Mouse (Mus musculus): ENCODE results near the gene Tnnc1. TPM values are rescaled to one million over a fixed set of nuclear protein-coding genes. Genes with fewer than 3 reads are reported as not detected.

Tnnc1 gene
- polyA plus RNA-seq, 1 experiment from 2014 or later, result 39.0 TPM

DNA sequence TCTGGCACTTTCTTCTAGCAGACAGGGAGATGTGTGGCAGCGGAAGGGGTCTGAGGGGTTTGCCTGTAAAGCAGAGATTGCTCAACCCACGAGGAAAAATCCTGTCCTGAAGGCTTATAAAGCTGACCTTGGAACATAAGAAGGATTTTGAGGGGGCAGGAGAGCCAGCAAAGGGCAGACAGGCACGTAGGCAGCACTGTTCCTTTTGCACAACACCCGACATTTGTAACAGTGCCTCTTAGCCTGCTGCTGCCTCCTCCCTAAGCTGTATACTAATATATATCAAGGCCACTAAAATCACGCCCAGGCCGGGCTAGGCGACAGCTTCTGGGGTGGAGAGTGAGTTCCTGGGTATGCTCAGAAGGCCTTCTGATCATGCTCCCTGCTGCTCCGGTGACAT, 22.3 kb downstream of the Tnnc1 start:
- H3K4me1 ChIP-seq (replicated peaks; ENCODE audit: control insufficient read depth, insufficient read depth, low read length), result peaks cover 9% of the 10 kb centered on the region; the same call in 1 of the 2 replicates
- H3K9me3 ChIP-seq (ENCODE audit: control insufficient read depth, low read length), result no peaks in the 10 kb centered on the region
- no peak for ATAC-seq (replicated peaks; ENCODE audit: low FRiP score)
- WGBS, result 70% methylated on average over 8 of the region's 8 CpGs
- H3K27ac ChIP-seq (ENCODE audit: low read depth, low read length), result no peak overlapping the region
- H3K27me3 ChIP-seq (replicated peaks; ENCODE audit: control insufficient read depth, insufficient read depth, low read length), result no peaks in the 10 kb centered on the region; the same call in 1 of the 2 replicates
- H3K4me3 ChIP-seq (ENCODE audit: low read depth, low read length), result no peak overlapping the region
- H3K4me2 ChIP-seq, result no peak overlapping the region
- H3K9ac ChIP-seq (ENCODE audit: low read depth, low read length), result no peak overlapping the region
- H3K36me3 ChIP-seq (ENCODE audit: control insufficient read depth, insufficient read depth, low read length), result no peaks in the 10 kb centered on the region
- DNase-seq (ENCODE audit: low spot score), result no peak

GRCm38 (mm10) chr14:31232404-31233069, 24.4 kb downstream of the Tnnc1 start:
- peaks cover 9% of the 10 kb centered on the region; the same call in 1 of the 2 replicates for H3K4me1 ChIP-seq (replicated peaks; ENCODE audit: control insufficient read depth, insufficient read depth, low read length)
- no peak for ATAC-seq (replicated peaks; ENCODE audit: low FRiP score)
- WGBS, result 74% methylated on average over 13 of the region's 13 CpGs

GRCm38 (mm10) chr14:31233070-31233995, 25.2 kb downstream of the Tnnc1 start:
- Histone ChIP-seq H3K27ac (ENCODE audit: low read depth, low read length) (no peak overlapping the region), H3K4me2 (no peak overlapping the region), H3K36me3 (ENCODE audit: control insufficient read depth, insufficient read depth, low read length) (no peaks in the 10 kb centered on the region), H3K4me1 (replicated peaks; ENCODE audit: control insufficient read depth, insufficient read depth, low read length) (peaks cover 6% of the 10 kb centered on the region; the same call in 1 of the 2 replicates), H3K4me3 (ENCODE audit: low read depth, low read length) (no peak overlapping the region), H3K9me3 (ENCODE audit: control insufficient read depth, low read length) (no peaks in the 10 kb centered on the region), H3K9ac (ENCODE audit: low read depth, low read length) (no peak overlapping the region), H3K27me3 (replicated peaks; ENCODE audit: control insufficient read depth, insufficient read depth, low read length) (no peaks in the 10 kb centered on the region; the same call in 1 of the 2 replicates)
- DNase-seq (ENCODE audit: low spot score), result no peak
- ATAC-seq (replicated peaks; ENCODE audit: low FRiP score), result no peak
- WGBS, result 67% methylated on average over 14 of the region's 14 CpGs

More at GRCm38 (mm10) chr14:31232404-31233069, 24.4 kb downstream of the Tnnc1 start:
- Histone ChIP-seq H3K4me3 (ENCODE audit: low read depth, low read length) (no peak overlapping the region), H3K27me3 (replicated peaks; ENCODE audit: control insufficient read depth, insufficient read depth, low read length) (no peaks in the 10 kb centered on the region; the same call in 1 of the 2 replicates), H3K36me3 (ENCODE audit: control insufficient read depth, insufficient read depth, low read length) (no peaks in the 10 kb centered on the region), H3K9ac (ENCODE audit: low read depth, low read length) (no peak overlapping the region), H3K27ac (ENCODE audit: low read depth, low read length) (no peak overlapping the region), H3K9me3 (ENCODE audit: control insufficient read depth, low read length) (no peaks in the 10 kb centered on the region), H3K4me2 (no peak overlapping the region)
- DNase-seq (ENCODE audit: low spot score), result no peak

GRCm38 (mm10) chr14:31233996-31234591, 26.0 kb downstream of the Tnnc1 start:
- Histone ChIP-seq H3K36me3 (ENCODE audit: control insufficient read depth, insufficient read depth, low read length) (no peaks in the 10 kb centered on the region), H3K4me3 (ENCODE audit: low read depth, low read length) (no peak overlapping the region), H3K9me3 (ENCODE audit: control insufficient read depth, low read length) (no peaks in the 10 kb centered on the region), H3K9ac (ENCODE audit: low read depth, low read length) (no peak overlapping the region), H3K27me3 (replicated peaks; ENCODE audit: control insufficient read depth, insufficient read depth, low read length) (no peaks in the 10 kb centered on the region; the same call in 1 of the 2 replicates), H3K27ac (ENCODE audit: low read depth, low read length) (no peak overlapping the region), H3K4me2 (no peak overlapping the region), H3K4me1 (replicated peaks; ENCODE audit: control insufficient read depth, insufficient read depth, low read length) (0 out of 2 replicates have a peak, but pooled peaks cover 3% of the 10 kb centered on the region)
- no peak for DNase-seq (ENCODE audit: low spot score)
- WGBS, result 19% methylated on average over 11 of the region's 11 CpGs
- ATAC-seq (replicated peaks; ENCODE audit: low FRiP score), result no peak

- Histone ChIP-seq H3K4me2 (no peak overlapping the region), H3K27ac (ENCODE audit: low read depth, low read length) (no peak overlapping the region), H3K9ac (ENCODE audit: low read depth, low read length) (no peak overlapping the region), H3K36me3 (ENCODE audit: control insufficient read depth, insufficient read depth, low read length) (no peaks in the 10 kb centered on the region), H3K4me1 (replicated peaks; ENCODE audit: control insufficient read depth, insufficient read depth, low read length) (0 out of 2 replicates have a peak, but pooled peaks cover 3% of the 10 kb centered on the region), H3K9me3 (ENCODE audit: control insufficient read depth, low read length) (no peaks in the 10 kb centered on the region), H3K4me3 (ENCODE audit: low read depth, low read length) (no peak overlapping the region), H3K27me3 (replicated peaks; ENCODE audit: control insufficient read depth, insufficient read depth, low read length) (no peaks in the 10 kb centered on the region)
- DNase-seq (ENCODE audit: low spot score), result no peak
- no peak for ATAC-seq (replicated peaks; ENCODE audit: low FRiP score)
- 86% methylated on average over 7 of the region's 7 CpGs for WGBS
These were observed 29.2 kb downstream of the Tnnc1 start for GRCm38 (mm10) chr14:31237101-31237882.

GRCm38 (mm10) chr14:31240528-31240927, 32.4 kb downstream of the Tnnc1 start:
- Histone ChIP-seq H3K36me3 (ENCODE audit: control insufficient read depth, insufficient read depth, low read length) (no peaks in the 10 kb centered on the region), H3K9me3 (ENCODE audit: control insufficient read depth, low read length) (no peaks in the 10 kb centered on the region), H3K9ac (ENCODE audit: low read depth, low read length) (no peak overlapping the region), H3K27me3 (replicated peaks; ENCODE audit: control insufficient read depth, insufficient read depth, low read length) (no peaks in the 10 kb centered on the region), H3K4me2 (no peak overlapping the region), H3K4me3 (ENCODE audit: low read depth, low read length) (no peak overlapping the region), H3K4me1 (replicated peaks; ENCODE audit: control insufficient read depth, insufficient read depth, low read length) (no peaks in the 10 kb centered on the region), H3K27ac (ENCODE audit: low read depth, low read length) (no peak overlapping the region)
- ATAC-seq (replicated peaks; ENCODE audit: low FRiP score), result no peak
- DNase-seq (ENCODE audit: low spot score), result no peak
- 76% methylated on average over 3 of the region's 3 CpGs for WGBS

GRCm38 (mm10) chr14:31244777-31245176, 36.7 kb downstream of the Tnnc1 start:
- Histone ChIP-seq H3K4me1 (replicated peaks; ENCODE audit: control insufficient read depth, insufficient read depth, low read length) (0 out of 2 replicates have a peak, but pooled peaks cover 3% of the 10 kb centered on the region), H3K36me3 (ENCODE audit: control insufficient read depth, insufficient read depth, low read length) (no peaks in the 10 kb centered on the region), H3K4me2 (no peak overlapping the region), H3K9me3 (ENCODE audit: control insufficient read depth, low read length) (no peaks in the 10 kb centered on the region), H3K4me3 (ENCODE audit: low read depth, low read length) (no peak overlapping the region), H3K27ac (ENCODE audit: low read depth, low read length) (no peak overlapping the region), H3K9ac (ENCODE audit: low read depth, low read length) (no peak overlapping the region), H3K27me3 (replicated peaks; ENCODE audit: control insufficient read depth, insufficient read depth, low read length) (no peaks in the 10 kb centered on the region)
- WGBS, result 41% methylated on average over 1 of the region's 1 CpGs
- ATAC-seq (replicated peaks; ENCODE audit: low FRiP score) (no peak), DNase-seq (ENCODE audit: low spot score) (no peak)

- ATAC-seq (replicated peaks; ENCODE audit: low FRiP score), result no peak
- Histone ChIP-seq H3K4me1 (replicated peaks; ENCODE audit: control insufficient read depth, insufficient read depth, low read length) (peaks cover 7% of the 10 kb centered on the region), H3K27me3 (replicated peaks; ENCODE audit: control insufficient read depth, insufficient read depth, low read length) (no peaks in the 10 kb centered on the region), H3K4me2 (no peak overlapping the region), H3K36me3 (ENCODE audit: control insufficient read depth, insufficient read depth, low read length) (no peaks in the 10 kb centered on the region), H3K9me3 (ENCODE audit: control insufficient read depth, low read length) (no peaks in the 10 kb centered on the region), H3K9ac (ENCODE audit: low read depth, low read length) (no peak overlapping the region), H3K4me3 (ENCODE audit: low read depth, low read length) (no peak overlapping the region), H3K27ac (ENCODE audit: low read depth, low read length) (no peak overlapping the region)
- no peak for DNase-seq (ENCODE audit: low spot score)
- WGBS, result 81% methylated on average over 1 of the region's 1 CpGs
These were observed 37.8 kb downstream of the Tnnc1 start for GRCm38 (mm10) chr14:31245946-31246345.

All from liver, embryonic 11.5 days (tissue).